Mouse (Mus musculus): ENCODE measurements at regions not wholly inside any gene's neighbourhood (a gene's known extent, or its start where the extent isn't known, plus 50 kb on each side); places are given as distances from the start of the nearest gene placed in this dataset.

DNA sequence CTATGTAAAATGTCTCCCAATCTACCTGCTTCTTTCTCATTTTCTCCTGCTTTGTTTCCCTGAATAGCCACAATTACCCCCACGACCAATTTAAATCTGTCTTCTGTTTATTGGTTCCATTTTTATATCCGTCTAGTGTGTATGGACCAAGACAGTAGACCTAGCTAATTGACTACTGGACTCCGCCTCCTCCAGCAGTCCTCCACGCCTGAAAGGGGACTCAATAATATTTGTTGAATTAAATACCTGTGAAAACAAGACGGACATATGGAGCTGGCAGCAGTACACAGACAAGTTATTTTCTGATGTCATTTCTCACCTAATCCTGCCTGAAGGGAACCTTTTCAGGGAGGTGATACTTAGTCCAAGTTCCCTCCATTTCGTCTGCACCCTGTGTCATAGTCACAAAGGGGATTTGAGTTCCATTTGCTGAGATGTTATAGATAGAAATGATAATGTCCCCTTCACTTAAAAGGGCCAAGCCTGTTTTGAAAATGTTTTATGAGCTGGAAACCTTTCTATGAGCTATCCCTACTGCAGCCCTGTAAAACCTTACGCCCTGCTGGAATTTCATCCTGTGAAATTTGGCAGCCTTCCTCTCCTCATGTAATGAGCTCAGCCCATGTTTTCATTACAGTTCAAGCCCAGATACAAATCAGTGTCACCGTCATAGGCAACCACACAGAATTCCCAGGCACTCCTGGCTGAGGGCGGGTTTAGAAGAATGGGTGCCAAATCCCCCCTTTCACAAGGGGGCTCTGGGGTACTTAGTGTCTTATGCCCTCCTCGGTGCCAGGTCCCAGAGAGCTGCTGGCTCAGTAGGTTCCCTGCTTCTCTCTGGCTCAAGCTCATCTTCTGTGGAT lies 391.1 kb upstream of the Id4 start:
- DNase-seq = no peak

DNA sequence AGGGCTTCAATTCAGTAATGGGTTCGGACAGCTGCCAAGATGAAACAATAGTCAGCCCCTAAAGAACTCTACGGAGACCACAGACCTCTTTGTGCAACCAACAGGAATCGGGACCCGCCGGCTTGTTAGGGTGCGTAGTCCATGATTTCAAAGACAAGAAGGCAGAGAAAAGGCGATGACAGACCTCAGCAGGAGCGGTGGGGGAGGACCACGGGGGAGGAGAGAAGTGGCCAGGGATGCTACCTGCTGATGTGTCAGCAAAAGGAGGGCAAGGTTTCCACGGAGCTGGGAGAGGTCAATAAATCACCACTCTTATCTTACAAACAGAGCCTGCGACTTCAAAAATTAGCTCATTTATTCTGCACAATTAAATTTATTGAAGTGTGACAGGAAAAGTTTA lies 388.4 kb upstream of the Id4 start:
- no peak for DNase-seq

DNA sequence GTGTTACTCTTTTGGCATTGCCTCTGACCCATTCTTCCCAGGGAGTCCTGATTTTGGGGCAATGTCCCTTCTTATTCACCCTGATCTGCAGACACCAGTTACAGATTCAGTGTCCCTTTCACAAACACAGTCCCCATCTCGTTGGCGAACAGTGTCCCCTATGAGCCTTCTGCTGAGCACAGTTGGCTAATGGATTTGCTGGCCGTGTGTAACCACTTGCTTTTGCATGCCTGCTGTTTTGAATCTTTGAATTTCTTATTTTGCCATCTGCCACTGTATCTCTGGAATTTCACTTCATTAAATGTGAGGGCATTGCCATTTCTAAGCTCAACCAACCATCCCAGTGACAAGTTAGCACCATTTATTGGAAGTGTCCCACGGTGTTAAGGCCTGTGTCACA lies 368.5 kb upstream of the Id4 start:
- no peak for DNase-seq

DNA sequence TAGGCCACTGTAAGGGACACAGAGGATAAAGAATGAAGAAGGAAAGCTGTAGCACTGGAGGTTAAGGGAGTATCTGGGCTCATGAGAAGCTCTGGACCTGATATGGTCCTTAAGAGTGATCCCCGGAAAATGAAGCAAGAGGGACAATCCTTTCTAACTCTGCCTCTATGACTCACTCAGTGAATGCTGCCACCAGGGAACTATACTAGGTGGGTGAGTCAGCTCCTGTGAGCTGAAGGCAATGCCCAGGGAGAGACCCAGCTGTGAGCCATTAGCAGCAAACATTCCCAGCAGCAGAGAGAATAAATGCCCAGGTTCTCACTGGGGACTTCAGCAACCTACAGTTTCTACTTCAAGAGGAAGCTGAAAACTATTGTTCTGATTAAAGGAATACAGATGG lies 366.7 kb upstream of the Id4 start:
- DNase-seq = peak; percentile 52

DNA sequence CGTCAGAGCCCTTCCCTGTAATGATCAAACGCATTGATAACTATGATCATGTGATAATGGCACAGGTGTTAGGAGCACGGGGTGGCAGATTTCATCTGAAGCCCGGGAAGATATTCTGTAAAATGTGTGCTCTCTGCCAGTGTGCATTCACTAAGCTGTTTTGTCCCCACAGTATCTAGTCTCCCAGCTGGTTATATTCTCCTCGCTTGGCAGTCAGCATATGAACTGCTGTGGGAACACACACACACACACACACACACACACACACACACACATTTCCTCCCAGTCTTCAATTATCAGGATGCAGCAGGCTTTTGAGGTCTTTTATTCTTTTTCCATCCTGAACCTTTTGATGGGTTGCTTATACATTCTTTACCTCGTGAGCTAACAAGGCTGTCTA lies 365.8 kb upstream of the Id4 start:
- DNase-seq = no peak

DNA sequence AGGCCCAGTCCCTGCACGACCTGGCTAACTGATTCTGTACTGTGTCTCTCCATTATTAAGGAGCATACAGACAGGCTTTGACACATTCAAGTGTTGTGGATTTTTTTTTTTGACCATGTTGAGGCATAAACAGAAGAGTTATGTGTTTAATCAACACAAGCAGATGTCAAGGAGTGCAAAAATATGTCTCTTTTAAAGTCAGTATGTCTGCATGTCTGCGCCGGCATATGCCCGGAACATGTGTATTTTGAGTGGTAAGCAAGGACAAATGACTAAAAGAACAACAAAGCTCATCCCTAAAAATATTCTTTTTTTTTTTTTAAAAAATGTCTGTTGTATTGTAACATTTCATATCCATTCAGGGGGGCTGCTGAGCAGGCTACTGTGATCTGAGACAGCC lies 364.4 kb upstream of the Id4 start:
- no peak for DNase-seq

DNA sequence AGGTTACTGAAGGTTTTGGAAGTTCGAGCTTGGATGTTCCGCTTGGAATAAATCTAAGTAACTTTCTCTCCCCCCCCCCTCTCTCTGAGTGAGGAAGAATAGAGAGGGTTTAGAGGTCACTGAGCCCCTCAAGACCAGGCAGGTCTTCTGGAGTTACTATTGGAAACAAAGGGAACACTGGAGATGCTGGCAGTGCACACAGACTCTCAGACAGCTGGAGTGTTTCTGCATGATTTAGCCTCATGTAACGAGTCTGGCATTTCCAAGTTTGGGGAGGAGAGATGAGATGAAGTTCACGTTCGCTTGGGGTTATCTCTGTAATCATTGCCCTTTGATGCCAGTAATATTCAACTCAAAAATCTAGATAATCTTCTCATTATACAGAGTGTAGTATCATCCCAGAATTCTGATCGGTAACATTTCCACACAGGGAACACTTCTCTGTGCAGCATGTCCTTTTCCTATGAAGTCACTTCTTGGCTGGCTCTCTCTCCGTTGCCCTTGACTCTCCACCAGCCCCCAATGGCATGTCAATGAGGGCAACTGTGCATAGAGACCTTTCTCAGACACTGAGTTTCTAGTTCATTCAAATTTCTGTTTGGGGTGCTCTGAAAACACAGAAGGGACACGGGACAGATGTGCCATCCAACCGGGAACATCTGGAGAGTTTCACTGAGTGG lies 351.0 kb upstream of the Id4 start:
- DNase-seq = peak; percentile 37

DNA sequence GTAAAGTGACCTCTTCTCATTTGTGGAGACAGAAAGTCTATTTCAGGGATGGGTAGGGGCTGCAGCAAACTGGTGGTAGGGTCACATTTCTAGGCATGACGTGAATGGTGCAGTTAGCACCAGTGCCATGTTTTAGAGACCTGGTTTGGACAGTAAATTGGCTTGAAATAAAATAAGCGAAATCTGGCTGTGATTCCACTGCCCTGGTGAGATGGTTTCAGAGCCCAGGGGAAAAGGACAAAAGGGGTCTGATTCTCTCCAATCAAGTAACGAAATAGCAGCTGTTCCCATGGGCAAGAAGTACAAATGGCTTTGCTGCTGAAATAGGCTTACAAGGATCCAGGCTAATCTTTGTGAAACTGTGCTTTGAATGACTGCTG lies 350.5 kb upstream of the Id4 start:
- DNase-seq = no peak

DNA sequence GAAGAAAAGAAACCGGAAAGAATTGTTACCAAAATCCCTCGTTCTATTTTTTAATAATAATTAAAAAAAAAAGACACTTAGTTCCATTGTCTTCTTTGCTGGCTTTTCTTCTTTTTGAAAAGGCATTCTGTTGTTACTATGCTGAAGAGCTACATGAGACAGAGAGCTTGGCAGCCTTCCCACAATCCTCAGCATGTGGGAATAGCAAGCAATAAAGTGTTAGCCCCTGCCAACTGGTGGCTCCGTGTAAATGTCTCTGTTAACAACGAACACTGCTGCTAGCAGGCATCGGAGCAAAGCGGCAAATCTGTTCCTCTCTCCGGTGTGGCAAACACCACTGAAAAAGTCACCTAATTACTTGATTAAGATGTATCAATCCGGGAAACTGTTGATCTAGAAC lies 344.6 kb upstream of the Id4 start:
- peak; percentile 30 for DNase-seq

DNA sequence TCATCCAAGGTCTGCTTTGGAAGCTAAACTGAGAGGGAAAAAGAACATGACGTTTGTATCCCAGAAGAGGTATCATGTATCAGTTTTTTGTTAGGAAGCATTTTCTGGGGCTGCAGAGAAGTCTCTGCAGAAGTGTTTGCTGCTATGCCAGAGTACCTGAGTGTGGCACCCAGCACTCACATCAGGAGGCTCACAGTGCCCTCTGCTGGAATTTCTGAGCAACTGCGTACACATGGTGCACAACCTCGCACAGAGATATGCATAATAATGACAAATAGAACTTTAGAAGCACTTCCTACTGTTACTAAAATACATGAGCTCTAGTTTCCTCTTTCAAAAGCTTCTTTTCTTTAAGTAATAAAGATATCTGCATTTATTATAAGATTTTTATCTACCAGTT lies 343.7 kb upstream of the Id4 start:
- DNase-seq = peak; percentile 5

DNA sequence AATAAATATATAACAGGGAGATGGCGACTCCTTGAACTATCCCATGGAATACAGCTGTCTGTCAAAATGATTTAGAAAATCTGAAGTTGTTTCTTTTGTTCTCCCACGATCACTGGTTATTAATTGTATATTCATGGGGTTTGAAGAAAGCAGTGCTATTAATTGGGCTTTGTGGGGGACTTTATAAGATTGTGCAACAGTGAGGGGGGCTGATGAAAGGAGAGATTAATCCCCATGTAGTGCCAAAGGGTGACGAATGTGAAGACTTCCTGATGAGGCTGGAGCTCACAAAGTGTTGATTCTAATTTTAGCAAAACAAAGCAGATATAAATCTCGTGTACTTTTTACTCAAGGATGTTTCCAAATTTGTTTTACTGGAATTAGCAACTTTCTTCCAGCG lies 340.0 kb upstream of the Id4 start:
- no peak for DNase-seq

DNA sequence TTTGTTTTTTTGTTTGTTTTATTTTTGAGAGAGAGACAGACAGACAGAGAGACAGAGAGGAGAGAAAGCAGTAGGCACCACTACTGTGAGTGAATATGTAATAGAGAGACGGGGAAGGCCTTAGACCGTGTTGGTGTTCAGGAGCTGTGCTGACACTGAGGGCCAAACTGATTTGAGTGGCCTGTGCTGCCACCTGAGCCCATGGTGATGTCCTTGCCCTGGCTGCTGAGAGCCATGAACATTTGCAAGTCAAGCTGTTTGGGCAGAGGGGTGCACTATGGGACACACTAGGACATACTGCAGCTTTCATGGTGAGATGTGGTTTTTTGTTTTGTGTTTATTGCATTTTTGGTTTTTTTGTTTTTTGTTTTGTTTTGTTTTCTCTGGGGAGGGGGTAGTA lies 320.3 kb upstream of the Id4 start:
- no peak for DNase-seq

DNA sequence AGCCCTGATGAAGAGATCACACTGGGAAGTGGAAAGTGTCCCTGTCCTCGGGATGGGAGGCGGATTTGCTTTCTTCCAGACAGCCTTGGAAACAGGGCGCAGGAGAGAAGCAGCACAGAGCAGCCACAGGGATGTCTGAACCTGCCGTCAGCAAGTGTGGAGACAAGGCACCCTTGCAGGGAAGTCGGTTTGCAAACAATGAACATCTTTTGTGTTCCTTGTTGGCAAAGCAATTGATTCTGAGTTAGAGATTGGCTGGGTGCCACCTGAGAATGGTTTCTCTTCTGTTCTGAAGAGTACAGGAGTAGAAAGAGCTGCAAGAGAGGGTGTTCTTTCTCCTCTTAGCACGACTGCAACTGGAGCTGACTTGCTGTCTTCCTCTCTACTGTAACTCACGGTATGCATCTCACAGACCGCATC lies 318.6 kb upstream of the Id4 start:
- peak; percentile 21 for DNase-seq

DNA sequence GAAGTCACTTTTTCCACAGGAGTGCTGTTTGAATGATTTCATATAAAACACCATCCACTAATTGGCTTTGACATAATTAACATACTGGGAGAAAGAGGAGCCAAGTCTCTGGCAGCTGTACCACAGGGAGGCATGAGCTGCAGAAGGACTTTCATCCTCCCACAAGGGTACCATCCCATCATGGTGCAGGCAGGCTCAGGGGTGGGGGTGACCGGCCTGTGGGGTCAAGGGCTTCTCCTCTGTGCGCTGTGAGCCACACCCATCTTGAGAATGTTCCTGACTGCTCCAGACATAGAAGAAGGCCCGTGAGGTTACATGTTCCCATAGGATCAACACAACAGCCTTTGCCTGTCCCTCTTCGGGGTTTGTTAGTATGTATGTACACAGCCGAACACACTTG lies 317.4 kb upstream of the Id4 start:
- no peak for DNase-seq

DNA sequence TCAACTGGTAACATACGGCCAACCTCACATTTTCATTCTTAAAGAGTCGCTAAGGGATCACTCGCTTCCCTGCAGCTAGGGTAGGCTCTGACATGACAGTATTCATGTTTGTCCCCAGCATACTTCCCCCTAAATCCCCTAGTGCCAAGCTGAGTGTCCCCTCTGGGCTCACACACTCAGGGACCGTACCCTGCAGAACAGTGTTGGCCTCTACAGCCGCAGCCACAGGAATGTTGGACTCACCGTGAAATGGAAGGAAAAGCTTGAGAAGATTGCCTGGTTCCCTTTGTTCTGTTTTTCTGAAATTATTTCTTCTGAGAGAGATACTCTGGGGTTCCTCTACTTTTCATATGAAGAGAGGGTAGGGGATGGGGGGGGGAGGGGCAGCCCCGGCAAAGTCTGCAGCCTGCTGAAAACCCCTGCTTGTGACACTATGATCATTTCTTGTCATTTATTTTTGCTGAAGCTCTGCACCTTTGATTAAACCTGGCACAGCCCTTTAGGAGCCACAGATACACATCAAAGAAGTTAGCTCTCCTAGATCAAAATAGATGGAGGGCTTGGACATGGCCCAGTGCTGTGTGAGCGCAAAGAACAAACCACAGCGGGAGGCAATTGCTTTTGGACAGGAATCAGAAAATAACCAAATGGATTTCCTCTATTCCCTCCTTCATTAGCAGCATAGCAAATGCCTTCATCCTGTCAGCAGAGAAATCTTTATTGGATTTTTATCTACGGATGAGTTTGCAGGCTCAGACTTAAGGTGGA lies 312.7 kb upstream of the Id4 start:
- DNase-seq = no peak

DNA sequence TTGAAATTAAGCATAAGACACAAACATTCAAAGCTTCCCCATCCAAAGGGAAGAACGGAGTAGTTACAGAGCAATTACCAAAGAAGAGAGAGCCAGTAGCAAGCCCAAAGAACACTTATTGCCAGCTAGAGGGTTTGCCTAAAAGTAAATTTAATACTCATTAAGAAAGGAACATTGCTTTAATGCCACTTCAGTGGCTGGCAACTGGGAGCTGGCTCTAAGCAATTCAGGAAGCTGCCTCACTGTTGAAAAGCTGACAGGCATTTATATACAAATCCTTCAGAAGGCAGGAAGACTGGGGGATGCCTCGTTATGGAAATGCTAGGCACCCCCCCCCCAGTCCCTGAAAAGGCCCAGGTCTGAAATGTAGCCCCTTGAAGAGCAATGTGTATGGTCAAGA lies 310.6 kb upstream of the Id4 start:
- DNase-seq = no peak

DNA sequence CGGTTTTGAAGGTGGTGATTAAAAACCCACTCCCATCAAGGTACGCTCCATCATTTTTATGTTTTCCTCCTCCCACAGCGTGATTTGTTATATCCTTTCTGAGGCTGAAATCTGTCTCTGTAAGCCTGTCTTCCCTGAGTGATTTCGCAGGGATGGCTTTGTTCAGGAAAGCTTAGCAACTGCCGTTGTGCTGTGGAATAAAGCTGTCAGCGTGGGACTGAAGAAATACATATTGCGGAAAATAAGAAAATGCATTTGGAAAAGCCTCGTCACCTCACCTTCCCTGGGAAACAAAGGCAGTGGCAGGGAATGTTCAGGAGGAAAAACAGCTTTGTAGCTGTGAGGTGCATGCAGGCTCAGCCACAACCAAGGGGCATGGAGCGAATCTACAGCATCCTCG lies 310.0 kb upstream of the Id4 start:
- DNase-seq = no peak

DNA sequence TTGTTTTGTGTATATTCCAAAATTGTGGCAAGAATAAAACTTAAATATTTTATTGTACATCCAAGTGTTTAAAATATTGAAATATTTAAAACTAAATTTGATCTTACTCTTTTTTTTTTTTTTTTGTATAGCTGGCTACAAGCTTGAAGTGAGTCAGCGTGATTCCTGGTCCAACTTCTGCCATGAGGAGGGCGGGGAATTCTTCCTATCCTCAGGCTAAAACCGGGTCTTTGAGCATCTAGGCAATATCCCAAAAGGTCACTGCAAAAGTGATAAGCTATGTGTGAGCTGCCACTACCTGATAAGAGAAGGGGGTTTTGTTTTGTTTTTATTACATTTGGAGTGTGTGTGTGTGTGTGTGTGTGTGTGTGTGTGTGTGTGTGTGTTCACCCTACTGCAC lies 308.1 kb upstream of the Id4 start:
- no peak for DNase-seq

DNA sequence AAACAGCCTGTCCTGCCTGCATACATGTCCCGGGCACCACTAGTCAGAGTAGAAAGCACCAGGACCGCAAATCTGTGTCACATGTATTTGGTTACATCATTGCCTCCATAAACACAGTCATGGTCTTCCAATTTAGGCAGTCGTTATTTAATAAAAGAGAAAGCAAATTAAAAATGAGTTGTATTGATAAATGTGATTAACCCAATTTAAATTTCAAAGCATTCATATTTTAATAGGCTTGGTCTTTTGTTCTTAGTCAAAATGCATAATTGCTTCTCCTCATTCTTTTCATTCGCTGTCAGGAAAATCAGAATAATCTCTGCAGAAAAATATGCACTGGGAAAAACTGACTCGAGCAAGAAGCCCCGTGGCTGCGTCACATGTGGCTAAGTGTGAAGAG lies 307.3 kb upstream of the Id4 start:
- no peak for DNase-seq

DNA sequence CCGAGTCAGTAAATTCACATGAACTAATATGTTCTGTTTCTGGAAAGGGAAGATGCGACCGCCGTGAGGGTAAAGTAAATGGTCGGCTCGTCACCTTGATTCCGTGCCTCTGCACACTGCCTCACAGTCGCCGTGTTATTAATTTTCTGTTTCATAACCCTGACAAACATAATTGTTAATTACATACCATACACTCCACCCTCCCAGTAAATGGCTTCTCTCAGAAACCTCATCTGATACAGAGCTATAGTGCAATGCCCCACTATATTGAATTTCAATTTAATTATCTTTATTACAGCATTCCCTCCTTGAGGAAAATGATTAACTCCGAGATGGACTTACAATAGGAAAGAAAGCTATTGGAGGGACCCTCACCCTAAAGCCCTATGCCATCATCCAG lies 305.5 kb upstream of the Id4 start:
- DNase-seq = no peak

DNA sequence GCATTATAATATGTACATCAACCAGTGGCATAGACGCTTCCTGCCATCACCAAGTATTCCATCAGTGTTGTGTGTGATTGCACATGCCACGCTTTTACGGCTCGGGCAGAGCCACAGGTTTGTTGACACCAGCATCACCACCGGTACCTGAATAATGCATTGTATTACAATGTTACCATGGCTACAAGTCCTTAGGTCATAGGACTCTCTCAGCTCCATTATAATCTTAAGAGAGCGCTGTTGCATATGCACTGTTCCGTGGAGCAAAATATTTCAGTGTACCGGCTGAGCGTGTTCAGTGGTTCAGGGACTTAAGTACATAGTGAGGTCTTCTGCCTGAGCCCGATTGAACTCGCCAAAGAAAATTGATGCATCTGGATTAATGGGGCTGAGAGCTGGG lies 303.4 kb upstream of the Id4 start:
- no peak for DNase-seq

DNA sequence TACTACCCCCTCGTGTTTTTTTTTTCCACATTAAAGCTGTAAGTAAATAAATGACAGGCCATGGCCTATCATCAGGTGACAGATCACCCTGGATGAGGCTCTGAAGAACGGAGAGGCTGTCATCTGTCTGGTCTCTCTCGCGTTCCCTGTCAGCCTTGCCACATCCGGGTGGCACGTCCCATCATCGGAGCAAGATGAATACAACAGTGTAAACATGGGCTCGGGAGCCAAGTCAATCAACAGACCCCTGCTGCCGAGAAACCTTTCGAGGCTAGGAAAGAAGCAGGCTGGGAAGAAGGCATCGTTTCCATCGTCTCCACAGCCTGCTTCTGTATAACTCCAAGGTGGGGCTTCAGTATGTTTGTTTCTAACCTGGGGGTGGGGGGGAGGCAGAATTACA lies 286.8 kb upstream of the Id4 start:
- no peak for DNase-seq

DNA sequence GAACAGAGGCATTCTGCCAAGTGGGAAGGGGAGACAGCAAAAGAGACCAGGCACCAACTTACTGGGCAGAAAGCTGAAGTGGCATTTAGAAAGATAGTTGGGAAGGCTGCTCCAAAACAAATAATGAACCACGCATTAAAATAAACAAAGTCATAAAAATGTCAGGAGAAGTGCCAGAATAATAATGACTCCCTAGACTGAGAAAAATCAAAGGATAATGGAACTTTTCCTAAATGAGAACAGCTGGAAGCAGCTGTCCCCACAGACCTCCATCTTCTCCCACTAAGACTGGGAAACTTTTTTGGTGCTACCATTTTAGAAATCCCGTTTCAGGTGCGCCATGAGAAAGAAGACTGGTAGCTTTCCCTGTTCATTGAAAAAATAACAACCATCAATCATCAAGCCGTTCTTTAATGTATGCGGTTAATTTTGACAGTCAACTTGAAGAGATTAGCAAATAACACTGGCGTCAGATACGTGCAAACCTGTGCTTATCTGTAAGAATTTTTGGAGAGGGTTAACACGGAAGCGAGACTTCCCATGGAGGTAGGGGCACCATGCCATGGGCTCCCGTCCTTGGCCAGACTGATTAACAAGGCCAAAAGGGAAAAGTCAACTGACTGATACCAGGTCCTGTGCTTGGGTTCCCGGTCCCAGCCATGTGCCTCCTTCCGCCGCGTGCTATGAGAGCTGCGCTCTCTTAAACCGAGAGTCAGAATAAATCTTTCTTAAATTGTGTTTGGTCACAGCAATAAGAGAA lies 286.1 kb upstream of the Id4 start:
- DNase-seq = peak; percentile 15
